Comparison of ENCODE assay signal across 8 mouse cellular contexts in the genomic region with DNA sequence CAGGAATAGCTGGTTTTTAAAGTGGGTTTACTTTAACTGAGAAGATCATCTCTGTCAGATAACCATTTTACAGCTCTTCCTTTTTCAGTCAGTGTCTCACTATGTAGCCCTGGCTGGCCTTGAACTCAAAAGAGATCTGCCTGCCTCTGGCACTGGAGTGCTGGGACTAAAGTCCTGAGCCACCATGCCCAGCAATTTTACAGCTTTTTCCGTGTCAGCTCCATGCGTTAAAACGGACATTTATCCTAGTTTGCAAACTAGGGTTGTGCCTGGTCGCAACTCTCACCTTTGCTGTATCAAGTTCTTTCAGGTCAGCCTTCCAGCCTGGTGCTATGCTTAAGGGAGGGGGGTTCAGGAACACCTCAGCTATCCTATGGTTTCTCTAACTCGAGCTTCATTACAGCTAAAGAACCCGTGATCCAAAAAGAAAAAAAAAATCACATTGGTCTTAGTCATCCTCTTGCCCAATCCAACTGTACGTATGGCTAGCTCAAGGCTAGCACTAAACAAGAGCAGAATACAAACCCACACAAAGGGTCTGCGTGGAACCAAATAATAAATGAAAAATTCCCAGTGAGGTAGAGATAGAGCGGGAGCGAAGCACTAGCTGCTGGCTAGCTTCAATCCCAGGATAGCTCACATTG. TPM values are rescaled to one million over a fixed set of nuclear protein-coding genes. Genes with fewer than 3 reads are reported as not detected.
A peak's percentile ranks its signal among the peaks of the same experiment; 100 is the strongest.
DNase-seq lines count a peak whose midpoint lies in the region; ATAC-seq and TF ChIP-seq lines count a peak whose summit lies in the region.

No protein-coding gene starts in this region.

- H3K27me3 ChIP-seq in lung, embryonic 14.5 days (ENCODE audit: insufficient read depth, low read length): no peaks in the 10 kb centered on the region
- H3K27me3 ChIP-seq in embryonic facial prominence, embryonic 13.5 days: peaks cover 3% of the 10 kb centered on the region; the same call in 1 of the 2 replicates
- 0 out of 2 replicates have a peak, but pooled peaks cover 4% of the 10 kb centered on the region for H3K27me3 ChIP-seq in limb, embryonic 11.5 days (ENCODE audit: control insufficient read depth, insufficient read depth, low read length)
- no peaks in the 10 kb centered on the region for H3K27me3 ChIP-seq in neural tube, embryonic 15.5 days (replicated peaks)

- WGBS in lung, embryonic 14.5 days: 20% methylated on average over 10 of the region's 10 CpGs
- WGBS in embryonic facial prominence, embryonic 13.5 days: 31% methylated on average over 10 of the region's 10 CpGs
- 28% methylated on average over 10 of the region's 10 CpGs for whole genome bisulfite sequencing in limb, embryonic 11.5 days
- 34% methylated on average over 10 of the region's 10 CpGs for WGBS in neural tube, embryonic 15.5 days

- peak overlapping the region; percentile 53 for H3K4me3 ChIP-seq in lung, embryonic 14.5 days (ENCODE audit: low read depth, low read length)
- H3K4me3 ChIP-seq in embryonic facial prominence, embryonic 13.5 days: peak overlapping the region; percentile 53
- peak overlapping the region; percentile 48 for H3K4me3 ChIP-seq in limb, embryonic 11.5 days (ENCODE audit: low read depth, low read length)
- H3K4me3 ChIP-seq in neural tube, embryonic 15.5 days (replicated peaks): peak overlapping the region; percentile 48

- peak overlapping the region; percentile 47 for H3K9ac ChIP-seq in lung, embryonic 14.5 days
- peak overlapping the region; percentile 68 for H3K9ac ChIP-seq in embryonic facial prominence, embryonic 13.5 days
- peak overlapping the region; percentile 41 for H3K9ac ChIP-seq in limb, embryonic 11.5 days (ENCODE audit: low read length)
- peak overlapping the region; percentile 44 for H3K9ac ChIP-seq in neural tube, embryonic 15.5 days (replicated peaks)

- H3K36me3 ChIP-seq in lung, embryonic 14.5 days (ENCODE audit: insufficient read depth): peaks cover 7% of the 10 kb centered on the region; the same call in 1 of the 2 replicates
- H3K36me3 ChIP-seq in embryonic facial prominence, embryonic 13.5 days: no peaks in the 10 kb centered on the region
- H3K36me3 ChIP-seq in limb, embryonic 11.5 days (ENCODE audit: control insufficient read depth, insufficient read depth, low read length): no peaks in the 10 kb centered on the region
- no peaks in the 10 kb centered on the region for H3K36me3 ChIP-seq in neural tube, embryonic 15.5 days

- DNase-seq in lung, embryonic 14.5 days: no peak
- no peak for DNase-seq in lung, postnatal 25 days (ENCODE audit: low spot score)
- DNase-seq in limb, embryonic 11.5 days (ENCODE audit: low spot score): no peak
- DNase-seq in cerebellum, postnatal 4 days (ENCODE audit: low spot score in 2 of 2): no peak
- no peak for DNase-seq in spleen, postnatal 14 days (ENCODE audit: low spot score in 2 of 2)
- no peak for DNase-seq in urinary bladder, postnatal 10 days (ENCODE audit: low spot score)

- no peaks in the 10 kb centered on the region for H3K9me3 ChIP-seq in lung, embryonic 14.5 days (ENCODE audit: low read depth, low read length)
- no peaks in the 10 kb centered on the region for H3K9me3 ChIP-seq in embryonic facial prominence, embryonic 13.5 days
- H3K9me3 ChIP-seq in limb, embryonic 11.5 days (ENCODE audit: control insufficient read depth, low read length): no peaks in the 10 kb centered on the region
- H3K9me3 ChIP-seq in neural tube, embryonic 15.5 days (replicated peaks): no peaks in the 10 kb centered on the region

- peak overlapping the region; percentile 65 for H3K4me2 ChIP-seq in lung, embryonic 14.5 days
- H3K4me2 ChIP-seq in embryonic facial prominence, embryonic 13.5 days: peak overlapping the region; percentile 63
- H3K4me2 ChIP-seq in limb, embryonic 11.5 days (ENCODE audit: low read depth, severe bottlenecking): peak overlapping the region; percentile 42
- H3K4me2 ChIP-seq in neural tube, embryonic 15.5 days: peak overlapping the region; percentile 58

- H3K27ac ChIP-seq in lung, embryonic 14.5 days (ENCODE audit: low read depth): peak overlapping the region; percentile 63
- peak overlapping the region; percentile 73; the same call in 1 of the 2 replicates for H3K27ac ChIP-seq in embryonic facial prominence, embryonic 13.5 days
- no peak overlapping the region for H3K27ac ChIP-seq in limb, embryonic 11.5 days (replicated peaks; ENCODE audit: low read depth, low read length)
- peak overlapping the region; percentile 94 for H3K27ac ChIP-seq in neural tube, embryonic 15.5 days (replicated peaks)

- no peak for TF ChIP-seq CTCF in lung, embryonic 14.5 days (IDR thresholded peaks at IDR 0.05; ENCODE audit: low read depth)

- 0 out of 2 replicates have a peak, but pooled peaks cover 2% of the 10 kb centered on the region for H3K4me1 ChIP-seq in lung, embryonic 14.5 days (ENCODE audit: insufficient read depth)
- peaks cover 4% of the 10 kb centered on the region for H3K4me1 ChIP-seq in embryonic facial prominence, embryonic 13.5 days
- H3K4me1 ChIP-seq in limb, embryonic 11.5 days (ENCODE audit: control insufficient read depth, insufficient read depth, low read length): no peaks in the 10 kb centered on the region
- peaks cover 16% of the 10 kb centered on the region for H3K4me1 ChIP-seq in neural tube, embryonic 15.5 days

- peak; percentile 3; the same call in 1 of the 2 replicates for ATAC-seq in lung, embryonic 14.5 days (ENCODE audit: insufficient read depth)
- no peak for ATAC-seq in embryonic facial prominence, embryonic 13.5 days (ENCODE audit: insufficient number of reproducible peaks, insufficient read depth, low FRiP score, low TSS enrichment, low read depth)
- no peak for ATAC-seq in limb, embryonic 11.5 days (ENCODE audit: insufficient number of reproducible peaks, low FRiP score, low TSS enrichment, low read depth)
- peak; percentile 3; the same call in 1 of the 2 replicates for ATAC-seq in neural tube, embryonic 15.5 days (ENCODE audit: low FRiP score)

RNA-seq across cellular contexts. Expression of a gene that starts 0.9 kb away (rescaled TPM):
- 3.0 and 5.1 TPM in 2 replicates for polyA plus RNA-seq in lung, embryonic 14.5 days (2014; fragmentation: Nextera tagmentation; extraction: Ambion mirVana)
- polyA plus RNA-seq in embryonic facial prominence, embryonic 13.5 days (2015; fragmentation: Nextera tagmentation; extraction: Ambion mirVana): 4.0 and 4.5 TPM in 2 replicates
- 4.0 and 5.1 TPM in 2 replicates for polyA plus RNA-seq in limb, embryonic 11.5 days (2014; fragmentation: Nextera tagmentation; extraction: Ambion mirVana)
- 4.1 and 7.2 TPM in 2 replicates for polyA plus RNA-seq in neural tube, embryonic 15.5 days (2015; fragmentation: Nextera tagmentation; extraction: Ambion mirVana)

RNA-seq across cellular contexts. Expression of a gene that starts 0.9 kb away (rescaled TPM):
- 112 TPM in 2 replicates for polyA plus RNA-seq in lung, embryonic 14.5 days (2014; fragmentation: Nextera tagmentation; extraction: Ambion mirVana)
- 151 and 169 TPM in 2 replicates for polyA plus RNA-seq in embryonic facial prominence, embryonic 13.5 days (2015; fragmentation: Nextera tagmentation; extraction: Ambion mirVana)
- polyA plus RNA-seq in limb, embryonic 11.5 days (2014; fragmentation: Nextera tagmentation; extraction: Ambion mirVana): 144 and 172 TPM in 2 replicates
- polyA plus RNA-seq in neural tube, embryonic 15.5 days (2015; fragmentation: Nextera tagmentation; extraction: Ambion mirVana): 134 and 144 TPM in 2 replicates

RNA-seq across cellular contexts. Expression of a gene that starts 14.6 kb away (rescaled TPM):
- polyA plus RNA-seq in lung, embryonic 14.5 days (2014; fragmentation: Nextera tagmentation; extraction: Ambion mirVana): 491 and 582 TPM in 2 replicates
- 430 and 455 TPM in 2 replicates for polyA plus RNA-seq in embryonic facial prominence, embryonic 13.5 days (2015; fragmentation: Nextera tagmentation; extraction: Ambion mirVana)
- 425 and 470 TPM in 2 replicates for polyA plus RNA-seq in limb, embryonic 11.5 days (2014; fragmentation: Nextera tagmentation; extraction: Ambion mirVana)
- polyA plus RNA-seq in neural tube, embryonic 15.5 days (2015; fragmentation: Nextera tagmentation; extraction: Ambion mirVana): 184 and 216 TPM in 2 replicates

RNA-seq across cellular contexts. Expression of a gene that starts 16.7 kb away (rescaled TPM):
- 0.84 and 1.2 TPM in 2 replicates for polyA plus RNA-seq in lung, embryonic 14.5 days (2014; fragmentation: Nextera tagmentation; extraction: Ambion mirVana)
- 1.4 and 1.5 TPM in 2 replicates for polyA plus RNA-seq in embryonic facial prominence, embryonic 13.5 days (2015; fragmentation: Nextera tagmentation; extraction: Ambion mirVana)
- 0.93 and 1.2 TPM in 2 replicates for polyA plus RNA-seq in limb, embryonic 11.5 days (2014; fragmentation: Nextera tagmentation; extraction: Ambion mirVana)
- polyA plus RNA-seq in neural tube, embryonic 15.5 days (2015; fragmentation: Nextera tagmentation; extraction: Ambion mirVana): 0.75 and 2.6 TPM in 2 replicates

RNA-seq across cellular contexts. Expression of a gene that starts 58.4 kb away (rescaled TPM):
- polyA plus RNA-seq in lung, embryonic 14.5 days (2014; fragmentation: Nextera tagmentation; extraction: Ambion mirVana): 81.8 and 88.5 TPM in 2 replicates
- 66.8 and 78.8 TPM in 2 replicates for polyA plus RNA-seq in embryonic facial prominence, embryonic 13.5 days (2015; fragmentation: Nextera tagmentation; extraction: Ambion mirVana)
- polyA plus RNA-seq in limb, embryonic 11.5 days (2014; fragmentation: Nextera tagmentation; extraction: Ambion mirVana): 79.4 and 81.4 TPM in 2 replicates
- polyA plus RNA-seq in neural tube, embryonic 15.5 days (2015; fragmentation: Nextera tagmentation; extraction: Ambion mirVana): 51.9 and 62.5 TPM in 2 replicates

Comparison
In these comparisons a context has a peak if more than half of its experiments do, and no peak if none do; other contexts are left out.
1. ATAC-seq: peak in lung, embryonic 14.5 days (single experiment) and neural tube, embryonic 15.5 days (single experiment); none in embryonic facial prominence, embryonic 13.5 days (single experiment) and limb, embryonic 11.5 days (single experiment).
2. Peak in every context shown above with its lines, with median percentiles within 50 percentile points of each other: H3K4me2 ChIP-seq, H3K4me3 ChIP-seq and H3K9ac ChIP-seq.